Mouse (Mus musculus) cerebellum, adult 2 months (tissue): Measurements from ENCODE around the gene Dlgap3. TPM values are rescaled to one million over a fixed set of nuclear protein-coding genes. Genes with fewer than 3 reads are reported as not detected.
A peak's percentile ranks its signal among the peaks of the same experiment; 100 is the strongest.

Experiments
- DNase-seq, 2 experiments: peaks; one replicate each; pipeline ENCODE4 v3.0.0; 2021
- H3K27ac ChIP-seq: fragments of 200-500 bp; 2 replicates; pipeline ENCODE4 v1.5.1; 2012; ENCODE audit warnings: low read length, control low read depth, inconsistent platforms; ENCODE audit not compliant: insufficient read depth
- H3K27me3 ChIP-seq: fragments of 200-500 bp; 2 replicates; pipeline ENCODE4 v1.6.1; 2012; ENCODE audit warnings: inconsistent platforms, mild to moderate bottlenecking, low read length, moderate library complexity; ENCODE audit not compliant: control insufficient read depth, insufficient read depth
- H3K4me1 ChIP-seq: fragments of 200-500 bp; 2 replicates; pipeline ENCODE4 v1.6.1; 2011; ENCODE audit warnings: low read length; ENCODE audit not compliant: control insufficient read depth, insufficient read depth
- H3K4me3 ChIP-seq: fragments of 200-500 bp; replicated peaks from 2 replicates; pipeline ENCODE3; 2011; ENCODE audit warnings: mild to moderate bottlenecking, low read depth, low read length, control low read depth; ENCODE audit not compliant: insufficient read depth
- CTCF ChIP-seq: fragments of 200-500 bp; IDR thresholded peaks from 2 replicates; pipeline ENCODE4 v1.5.1; 2011; ENCODE audit warnings: low read depth, mild to moderate bottlenecking, control low read depth, low read length, moderate library complexity, borderline replicate concordance; ENCODE audit not compliant: insufficient read depth
- POLR2A ChIP-seq: fragments of 200-500 bp; IDR thresholded peaks from 2 replicates; pipeline ENCODE4 v1.6.1; 2011; ENCODE audit warnings: low read length, control low read depth, borderline replicate concordance; ENCODE audit not compliant: insufficient read depth
- WGBS: fragments of 180-500 bp; shearing (Covaris S2); methylation state at CpG from one replicate; pipeline ENCODE4 v1.1.7; 2018; 5-methylcytosine and 5-hydroxymethylcytosine counted together
- polyA plus RNA-seq: library from polyadenylated mRNA; depleted of rRNA; stranded (reverse); fragments of >200 nt; gene quantifications from 2 replicates; pipeline ENCODE4 v1.2.3, GENCODE M21; 2012

Dlgap3 gene
- polyA plus RNA-seq, 1 experiment: 56.1 TPM

DNA sequence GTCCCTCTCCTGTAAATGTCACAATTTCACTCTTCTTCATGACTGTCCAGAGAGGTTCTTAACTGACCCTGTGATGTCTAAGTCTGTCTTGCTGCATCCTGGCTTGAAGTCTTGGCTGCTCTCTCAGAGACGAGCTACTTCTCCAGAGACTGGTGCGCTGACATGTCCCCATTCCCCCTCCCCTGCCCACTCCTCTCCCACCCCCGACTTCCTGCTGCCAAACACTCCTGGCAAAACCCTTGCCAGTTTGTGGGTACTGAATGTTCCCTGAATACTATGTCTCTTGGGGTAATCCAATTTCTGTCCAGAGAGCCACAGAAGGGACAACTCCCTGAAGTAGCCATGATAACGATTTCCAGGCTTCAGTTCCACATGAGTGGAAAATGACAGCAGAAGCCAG, 57.1 kb downstream of the Dlgap3 start:
- DNase-seq: no peak
- Histone ChIP-seq H3K27me3 (no peaks in the 10 kb centered on the region), H3K4me1 (peaks cover 16% of the 10 kb centered on the region), H3K27ac (no peak overlapping the region), H3K4me3 (no peak overlapping the region)
- TF ChIP-seq POLR2A (no peak), CTCF (no peak)
- 26% methylated on average over 4 of the region's 4 CpGs for WGBS

DNA sequence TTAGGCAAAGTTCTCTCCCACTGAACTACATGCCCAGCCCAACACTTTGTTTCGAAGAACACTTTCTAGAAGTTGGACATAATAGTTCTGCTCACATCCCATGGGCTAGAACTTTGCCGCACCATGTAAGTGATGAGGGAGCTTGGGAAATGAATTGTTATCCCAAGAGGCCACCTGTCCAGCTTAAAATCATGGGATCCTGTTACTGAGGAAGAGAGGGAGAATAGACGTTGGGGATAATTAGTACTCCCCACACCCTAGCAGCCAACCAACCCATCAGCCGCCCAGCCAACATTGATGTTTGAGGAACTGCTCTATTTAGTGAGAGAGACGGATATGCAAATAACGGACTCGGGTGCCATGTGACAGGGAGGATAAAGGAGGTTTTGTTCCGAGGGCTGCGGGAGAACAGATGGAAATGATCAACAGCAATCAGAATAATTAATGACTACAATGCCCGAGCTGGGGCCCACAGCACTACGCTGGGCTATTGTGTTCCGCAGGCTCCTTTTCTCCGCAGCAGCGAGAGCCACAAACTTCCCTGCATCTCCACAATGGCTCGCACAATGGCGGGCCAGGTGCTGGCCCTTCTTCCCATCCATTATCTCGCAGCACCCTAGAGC, 58.2 kb downstream of the Dlgap3 start:
- TF ChIP-seq CTCF (no peak), POLR2A (no peak)
- Histone ChIP-seq H3K4me3 (no peak overlapping the region), H3K4me1 (peaks cover 22% of the 10 kb centered on the region), H3K27me3 (no peaks in the 10 kb centered on the region), H3K27ac (no peak overlapping the region)
- DNase-seq: no peak
- WGBS: 65% methylated on average over 17 of the region's 17 CpGs

DNA sequence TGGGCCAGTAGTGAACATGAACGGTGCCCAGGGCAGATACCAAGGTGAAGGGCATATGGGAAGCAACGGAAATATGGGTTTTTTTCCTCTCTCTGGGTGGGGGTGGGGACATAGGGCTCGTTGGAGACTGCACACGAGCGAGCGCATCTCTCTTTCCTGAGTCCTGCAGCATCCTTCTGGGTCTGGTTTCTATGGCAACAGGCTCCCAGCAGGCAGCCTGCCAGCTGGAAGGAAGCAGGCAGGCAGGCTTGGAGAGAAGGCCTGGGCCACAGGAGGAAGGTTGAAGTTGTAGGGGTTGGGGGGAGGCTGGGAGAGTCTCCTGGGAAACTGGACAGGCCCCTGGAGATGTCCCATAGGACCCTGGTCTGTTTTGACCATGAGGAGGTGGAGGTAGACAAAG, 63.0 kb downstream of the Dlgap3 start:
- 6% methylated on average over 6 of the region's 6 CpGs for WGBS
- H3K27ac ChIP-seq: peak overlapping the region; percentile 14; the same call in 1 of the 2 replicates
- H3K4me3 ChIP-seq: no peak overlapping the region
- H3K4me1 ChIP-seq: peaks cover 27% of the 10 kb centered on the region
- DNase-seq: peak; percentile 90 to 93
- TF ChIP-seq CTCF (no peak), POLR2A (no peak)
- no peaks in the 10 kb centered on the region for H3K27me3 ChIP-seq

DNA sequence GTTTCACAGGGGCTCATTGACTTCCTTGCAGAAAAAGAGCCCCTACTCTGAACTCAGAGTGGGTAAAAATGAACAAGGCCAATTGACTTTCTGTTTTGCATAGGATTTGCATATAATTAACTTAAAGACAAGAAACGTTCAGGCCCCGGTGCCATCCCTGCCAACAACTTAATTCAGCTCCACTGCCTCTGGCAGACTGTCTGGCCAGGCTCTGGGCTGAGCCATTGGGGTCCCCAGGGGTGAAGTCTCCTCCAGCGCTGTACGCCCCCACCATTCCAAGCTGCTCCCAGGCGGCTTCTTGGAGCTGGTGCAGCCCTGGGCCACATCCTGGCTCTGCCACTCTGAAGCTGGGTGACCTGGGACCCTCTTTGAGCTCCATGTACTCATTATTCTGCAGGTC, 63.5 kb downstream of the Dlgap3 start:
- no peaks in the 10 kb centered on the region for H3K27me3 ChIP-seq
- H3K4me1 ChIP-seq: peaks cover 30% of the 10 kb centered on the region
- 21% methylated on average over 5 of the region's 5 CpGs for WGBS
- TF ChIP-seq CTCF (no peak), POLR2A (no peak)
- H3K4me3 ChIP-seq: no peak overlapping the region
- peak overlapping the region; percentile 26 for H3K27ac ChIP-seq
- peak in 1 of 2 experiments; percentile 43 for DNase-seq

DNA sequence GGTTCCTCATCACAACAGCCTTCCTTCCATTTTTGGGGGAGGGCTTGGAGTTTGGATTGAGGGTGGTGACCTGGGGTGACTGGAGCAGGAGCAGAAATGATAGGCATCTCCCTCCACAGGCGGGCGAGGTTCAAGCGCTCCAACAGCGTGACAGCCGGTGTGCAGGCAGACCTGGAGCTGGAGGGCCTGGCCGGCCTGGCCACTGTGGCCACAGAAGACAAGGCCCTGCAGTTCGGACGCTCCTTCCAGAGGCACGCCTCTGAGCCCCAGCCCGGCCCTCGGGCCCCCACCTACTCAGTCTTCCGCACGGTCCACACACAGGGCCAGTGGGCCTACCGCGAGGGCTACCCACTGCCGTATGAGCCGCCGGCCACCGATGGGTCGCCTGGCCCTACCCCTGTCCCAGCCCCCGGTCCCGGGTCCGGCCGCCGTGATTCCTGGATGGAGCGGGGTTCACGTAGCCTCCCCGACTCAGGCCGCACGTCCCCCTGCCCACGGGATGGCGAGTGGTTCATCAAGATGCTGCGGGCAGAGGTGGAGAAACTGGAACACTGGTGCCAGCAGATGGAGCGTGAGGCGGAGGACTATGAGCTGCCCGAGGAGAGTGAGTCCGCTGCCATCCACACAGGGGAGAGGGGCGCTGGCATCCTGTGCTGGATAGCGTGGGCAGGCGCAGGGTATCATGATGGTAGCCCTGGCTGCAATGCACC, 64.6 kb downstream of the Dlgap3 start:
- Histone ChIP-seq H3K27me3 (no peaks in the 10 kb centered on the region), H3K4me1 (peaks cover 30% of the 10 kb centered on the region), H3K4me3 (no peak overlapping the region), H3K27ac (peak overlapping the region; percentile 26; the same call in 1 of the 2 replicates)
- WGBS: 43% methylated on average over 40 of the region's 40 CpGs
- TF ChIP-seq POLR2A: no peak
- TF ChIP-seq CTCF: no peak
- DNase-seq: peak; percentile 67 to 71

DNA sequence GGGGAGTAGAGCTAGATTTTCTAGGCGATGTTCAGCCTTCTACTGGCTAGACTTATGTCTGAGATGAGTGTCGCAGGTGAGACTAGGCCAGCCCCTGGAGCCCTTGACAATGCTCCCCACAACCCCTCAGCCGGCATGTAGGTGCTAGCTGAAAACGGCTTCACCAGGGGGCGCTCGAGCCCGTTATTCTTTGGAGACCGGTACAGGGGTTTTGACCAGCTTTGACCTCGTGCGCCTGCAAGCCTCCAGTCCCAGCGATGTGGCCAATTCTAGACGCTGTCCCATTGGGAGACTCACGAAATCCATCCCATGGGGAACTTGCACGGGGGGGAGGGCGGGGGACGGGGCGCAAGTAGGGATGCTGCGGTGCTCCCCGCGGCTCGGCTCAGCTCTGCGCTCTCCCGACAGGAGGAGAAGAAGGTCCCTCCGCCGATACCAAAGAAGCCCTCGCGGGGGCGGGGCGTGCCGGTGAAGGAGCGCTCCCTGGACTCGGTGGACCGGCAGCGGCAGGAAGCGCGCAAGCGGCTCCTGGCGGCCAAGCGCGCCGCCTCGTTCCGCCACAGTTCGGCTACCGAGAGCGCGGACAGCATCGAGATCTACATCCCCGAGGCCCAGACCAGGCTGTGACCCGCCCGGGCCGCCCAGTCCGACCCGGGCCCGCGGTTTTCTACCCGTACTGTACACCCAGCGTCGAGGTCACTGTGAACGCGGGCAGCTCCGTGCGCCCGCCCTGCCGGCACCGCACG, 66.9 kb downstream of the Dlgap3 start:
- no peaks in the 10 kb centered on the region for H3K27me3 ChIP-seq
- H3K27ac ChIP-seq: peak overlapping the region; percentile 65
- TF ChIP-seq CTCF (peak; percentile 62; the same call in 1 of the 2 replicates), POLR2A (no peak)
- peak overlapping the region; percentile 33 for H3K4me3 ChIP-seq
- WGBS: 5% methylated on average over 65 of the region's 67 CpGs
- DNase-seq: peak; percentile 81 to 87
- peaks cover 30% of the 10 kb centered on the region for H3K4me1 ChIP-seq

DNA sequence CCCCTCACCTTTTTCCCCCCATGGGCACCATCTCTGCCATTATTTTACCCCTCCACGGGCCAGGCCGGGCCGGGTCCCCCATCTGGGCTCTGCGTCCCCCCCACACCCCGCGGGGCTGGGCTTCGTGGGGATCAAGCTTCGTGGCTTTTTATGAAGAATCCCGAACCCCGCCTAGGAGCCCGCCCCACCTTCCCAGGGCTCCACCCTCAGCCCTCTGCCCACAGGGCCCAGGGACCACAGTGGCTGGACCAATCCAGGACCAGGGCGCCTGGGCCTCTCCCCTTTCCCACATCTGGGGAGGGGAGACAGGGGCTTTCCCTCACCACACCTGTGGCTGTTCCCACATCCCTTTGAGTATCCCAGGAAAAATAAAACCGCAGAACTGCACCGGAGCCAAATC, 67.6 kb downstream of the Dlgap3 start:
- Histone ChIP-seq H3K27ac (peak overlapping the region; percentile 65), H3K4me3 (peak overlapping the region; percentile 33)

More for the DNA sequence above, 67.6 kb downstream of the Dlgap3 start:
- peak; percentile 26 to 44 for DNase-seq
- TF ChIP-seq POLR2A (no peak), CTCF (no peak)
- peaks cover 27% of the 10 kb centered on the region for H3K4me1 ChIP-seq
- H3K27me3 ChIP-seq: no peaks in the 10 kb centered on the region
- 21% methylated on average over 14 of the region's 14 CpGs for WGBS
